Mouse (Mus musculus): ENCODE data around the gene Tfam. TPM values are rescaled to one million over a fixed set of nuclear protein-coding genes. Genes with fewer than 3 reads are reported as not detected.
A peak's percentile ranks its signal among the peaks of the same experiment; 100 is the strongest.

Tfam gene
- 10 to 100 TPM; 62.7 TPM for total RNA-seq (2021)

DNA sequence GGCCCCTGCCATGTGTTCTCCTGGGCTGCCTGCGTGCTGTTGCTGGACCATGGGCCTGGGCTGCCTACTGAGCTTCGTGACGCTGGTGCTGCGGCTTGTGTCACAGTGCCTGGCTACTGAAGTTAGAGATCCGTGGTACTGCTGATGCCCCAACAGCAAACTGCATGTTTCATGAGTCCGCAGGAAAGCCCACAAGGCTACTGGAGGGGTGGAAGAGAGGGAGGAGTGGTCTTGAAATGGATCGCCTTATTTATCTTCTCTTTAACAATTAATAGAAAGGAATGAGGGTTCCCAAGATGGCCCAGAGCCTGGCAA is at the start of gene Tfam:
Gene Tfam (minus strand): TSS at position 41 of the 315 bp plus-strand sequence.
- intact Hi-C loops (cut with DNase I): no loop called here
- DNase-seq (ENCODE audit: low spot score): no peak

DNA sequence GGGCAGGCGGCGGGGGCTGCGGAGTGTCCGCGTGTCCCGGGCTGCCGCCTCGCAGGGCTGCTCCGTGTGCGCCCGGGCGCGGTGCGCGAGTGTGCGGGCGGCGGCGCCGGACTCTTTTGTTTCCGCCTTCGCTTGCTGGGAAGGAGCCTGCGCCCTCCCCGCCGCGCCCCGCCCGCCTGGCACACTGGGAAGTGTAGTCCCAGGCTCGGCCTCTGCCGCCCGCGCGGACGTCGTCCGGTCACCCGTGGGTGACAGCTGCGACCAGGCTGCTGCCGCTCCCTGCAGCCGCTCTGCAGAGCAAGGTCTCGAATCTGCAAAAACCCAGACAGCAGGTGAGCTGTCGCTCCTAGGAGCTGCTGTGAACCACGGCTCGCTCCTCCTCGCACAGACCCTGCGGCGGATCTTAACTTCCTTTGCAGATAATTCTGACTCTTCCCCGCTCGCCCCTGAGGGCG is 47.1 kb upstream of the Tfam start, which contains the start of gene Ube2d1:
Gene Ube2d1 (minus strand): TSS at position 137 of the 455 bp plus-strand sequence.
- intact Hi-C loops (cut with DNase I): loop anchor here (2.0 kb wide), 1 partner anchor 48 kb away; no protein-coding TSS in a partner anchor
- DNase-seq (ENCODE audit: low spot score): peak; percentile 76

DNA sequence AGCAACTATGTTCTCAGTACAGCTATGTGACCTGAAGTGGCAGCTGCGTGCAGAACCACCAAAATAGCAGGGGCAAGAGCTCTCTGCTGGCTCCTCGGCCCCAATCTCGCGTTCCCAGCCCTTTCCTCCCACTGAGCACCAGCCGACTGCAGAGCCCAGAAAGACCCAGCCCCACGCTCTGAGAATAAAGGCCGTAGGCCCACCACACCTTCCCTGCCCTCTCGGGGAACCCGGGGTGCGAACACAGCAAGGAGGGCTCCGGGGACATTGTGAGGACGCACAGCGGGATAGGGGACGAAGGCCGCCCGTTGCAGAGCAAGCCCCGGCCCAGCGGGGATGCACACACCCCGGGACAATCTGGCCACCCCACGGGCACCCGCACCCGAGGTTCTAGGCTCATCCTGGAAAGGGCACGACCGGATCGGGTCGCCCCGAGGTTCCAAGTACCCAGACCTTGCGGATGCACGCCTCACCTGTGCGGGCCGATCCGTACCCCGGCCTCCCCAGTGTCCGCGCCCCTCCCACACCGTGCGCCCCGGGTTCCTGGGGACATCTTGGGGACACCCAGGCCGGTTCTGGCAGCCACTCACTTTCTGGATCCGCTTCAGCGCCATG is 46.5 kb upstream of the Tfam start:
- intact Hi-C loops (cut with DNase I): loop anchor here (2.0 kb wide), 1 partner anchor 48 kb away; no protein-coding TSS in a partner anchor
- DNase-seq (ENCODE audit: low spot score): no peak

DNA sequence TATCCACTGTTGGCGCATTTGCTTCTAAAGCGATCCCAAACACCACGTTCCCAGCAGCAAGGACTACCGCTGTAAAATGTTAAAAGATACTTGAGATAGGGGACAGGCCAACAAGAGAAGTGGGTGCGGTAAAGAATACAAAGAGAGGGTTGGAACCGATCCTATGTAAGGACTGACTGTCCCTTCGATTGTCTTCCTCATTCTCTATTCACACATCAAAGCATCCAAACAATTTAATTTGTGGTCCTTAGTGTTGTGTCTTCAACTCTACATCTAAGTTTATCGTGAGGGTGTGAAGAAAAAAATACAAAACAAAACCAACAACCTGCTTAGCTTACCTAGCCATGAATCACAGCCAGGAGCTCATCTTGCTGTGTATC is 46.0 kb upstream of the Tfam start:
- no peak for DNase-seq (ENCODE audit: low spot score)
- intact Hi-C loops (cut with DNase I): loop anchor here (2.0 kb wide), 1 partner anchor 47 kb away; no protein-coding TSS in a partner anchor

DNA sequence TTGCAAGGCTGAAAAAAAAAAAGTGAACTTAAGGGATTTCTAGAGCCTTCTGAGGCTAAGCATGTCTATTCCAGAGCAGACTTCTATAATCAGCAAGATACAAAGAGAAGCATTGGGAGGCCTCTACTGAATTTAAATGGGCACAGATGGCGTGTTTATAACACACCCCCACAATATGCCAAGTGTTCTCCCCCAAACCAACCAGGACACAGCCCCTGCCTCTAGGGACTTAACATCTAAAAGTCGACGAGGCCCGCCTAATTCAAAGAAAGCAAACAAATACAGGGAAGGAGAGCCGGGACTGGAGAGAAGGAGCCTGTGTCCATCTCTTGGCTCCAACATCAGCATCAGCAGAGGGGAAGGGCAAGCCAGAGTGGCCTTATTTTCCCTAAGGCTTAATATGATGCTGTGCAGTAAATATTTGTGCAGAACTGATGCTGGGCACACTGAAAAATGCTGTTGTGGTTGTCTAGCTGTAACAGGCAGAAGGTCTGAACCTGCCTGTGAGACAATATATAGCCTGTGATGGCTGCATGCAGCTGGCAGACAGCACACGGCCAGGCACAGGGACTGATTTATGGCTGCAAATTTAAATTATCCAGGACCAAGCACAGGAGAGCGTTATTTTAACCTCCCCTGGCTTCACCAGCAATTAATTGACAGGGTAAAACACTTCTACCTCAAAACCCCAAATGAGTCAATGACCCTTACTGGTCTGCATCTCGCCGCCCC is 35.1 kb upstream of the Tfam start:
- intact Hi-C loops (cut with DNase I): no loop called here
- DNase-seq (ENCODE audit: low spot score): no peak

DNA sequence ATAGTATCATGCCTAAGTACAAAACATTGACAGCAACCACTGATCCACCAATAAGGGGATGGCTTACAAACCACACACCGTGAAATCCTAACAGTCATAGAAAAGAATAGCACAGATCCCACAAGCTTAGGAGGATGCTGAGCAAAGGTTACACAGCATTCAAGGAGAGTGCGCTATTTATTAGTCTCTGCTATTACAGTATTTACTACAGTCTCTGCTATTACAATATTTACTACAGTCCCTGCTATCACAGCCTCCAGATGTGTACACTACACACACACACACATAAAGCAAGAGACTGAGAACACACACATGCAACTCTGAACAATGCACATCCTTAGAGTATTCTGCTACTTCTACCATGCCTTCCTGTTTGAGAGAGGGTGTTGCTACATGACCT is 29.9 kb upstream of the Tfam start:
- no peak for DNase-seq (ENCODE audit: low spot score)
- intact Hi-C loops (cut with DNase I): no loop called here

DNA sequence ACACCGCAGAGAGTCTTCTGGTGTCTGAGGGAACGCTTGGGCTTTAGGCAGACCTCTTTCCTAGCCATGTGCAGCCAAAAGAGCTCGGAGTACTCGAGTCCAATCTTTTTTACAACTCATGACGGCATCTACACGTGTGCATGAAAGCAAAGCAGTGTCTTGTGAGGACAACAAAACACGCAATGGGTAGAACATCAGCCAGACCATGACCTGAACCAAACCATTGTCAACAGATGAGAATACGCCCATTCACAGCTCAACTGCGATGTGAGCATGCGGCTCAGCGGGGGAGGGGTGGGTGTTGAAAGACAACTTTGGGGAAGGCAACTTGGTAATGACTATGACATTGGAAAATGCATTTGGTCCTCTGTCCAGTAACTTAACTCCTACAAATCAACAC is 29.4 kb upstream of the Tfam start:
- no peak for DNase-seq (ENCODE audit: low spot score)
- intact Hi-C loops (cut with DNase I): no loop called here

DNA sequence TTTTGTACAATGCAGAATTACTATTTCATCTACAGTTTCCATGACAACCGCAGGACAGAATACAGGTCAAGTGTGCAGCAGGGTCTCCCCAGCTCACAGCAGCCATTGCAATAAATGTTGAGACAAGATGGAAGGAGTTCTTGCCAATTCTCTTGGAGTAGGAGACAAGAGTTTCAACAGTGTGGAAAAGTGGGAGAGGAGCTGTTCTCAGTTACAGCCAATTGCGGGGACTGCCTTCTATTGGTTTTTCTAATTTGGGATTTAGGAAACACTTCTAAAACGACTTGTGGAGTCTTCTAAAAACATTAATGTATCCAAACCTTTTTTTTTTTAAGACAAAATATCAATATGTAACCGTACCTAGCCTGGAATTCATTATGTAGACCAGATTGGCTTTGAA is 27.0 kb upstream of the Tfam start:
- intact Hi-C loops (cut with DNase I): no loop called here

DNA sequence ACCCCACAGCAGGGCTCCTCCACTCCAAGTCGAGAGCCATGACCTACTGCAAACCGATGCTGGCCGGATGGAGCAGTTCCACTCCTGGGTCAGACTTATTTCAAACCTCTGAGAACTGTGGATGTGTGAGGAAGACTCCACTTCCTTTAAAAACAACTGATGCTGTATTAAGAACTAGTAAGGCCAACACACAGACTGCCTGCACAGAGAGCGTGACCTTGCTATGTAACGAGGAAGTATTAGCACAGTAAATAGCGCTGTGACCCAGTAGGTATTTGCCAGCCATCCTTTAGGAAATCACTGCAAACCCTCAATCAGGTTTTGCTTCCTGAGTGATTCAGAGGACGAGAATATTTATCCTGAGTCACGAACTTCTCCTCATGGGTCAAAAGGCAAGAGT is 23.6 kb upstream of the Tfam start:
- intact Hi-C loops (cut with DNase I): no loop called here

More for the DNA sequence above, 27.0 kb upstream of the Tfam start:
- DNase-seq (ENCODE audit: low spot score): no peak

DNA sequence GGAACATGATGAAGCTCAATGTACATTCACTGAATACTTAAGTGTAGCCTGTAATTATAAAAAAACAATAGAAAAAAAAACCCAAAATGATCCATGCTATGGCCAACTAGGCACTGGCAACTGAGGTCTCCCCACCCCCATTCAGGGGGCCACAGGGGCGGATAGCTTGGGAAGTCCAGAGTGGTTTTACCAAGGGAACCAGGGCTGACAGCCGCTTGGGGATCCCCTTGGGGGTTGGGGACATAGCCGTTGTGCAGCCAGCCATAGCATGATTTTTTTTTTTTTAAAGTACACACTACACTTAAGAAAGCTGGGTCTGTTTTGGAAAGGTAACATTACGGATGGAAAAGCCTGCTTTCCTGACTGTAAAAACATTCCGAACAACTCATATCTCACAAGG is 20.9 kb upstream of the Tfam start:
- intact Hi-C loops (cut with DNase I): no loop called here
- DNase-seq (ENCODE audit: low spot score): no peak

More for the DNA sequence above, 23.6 kb upstream of the Tfam start:
- no peak for DNase-seq (ENCODE audit: low spot score)

DNA sequence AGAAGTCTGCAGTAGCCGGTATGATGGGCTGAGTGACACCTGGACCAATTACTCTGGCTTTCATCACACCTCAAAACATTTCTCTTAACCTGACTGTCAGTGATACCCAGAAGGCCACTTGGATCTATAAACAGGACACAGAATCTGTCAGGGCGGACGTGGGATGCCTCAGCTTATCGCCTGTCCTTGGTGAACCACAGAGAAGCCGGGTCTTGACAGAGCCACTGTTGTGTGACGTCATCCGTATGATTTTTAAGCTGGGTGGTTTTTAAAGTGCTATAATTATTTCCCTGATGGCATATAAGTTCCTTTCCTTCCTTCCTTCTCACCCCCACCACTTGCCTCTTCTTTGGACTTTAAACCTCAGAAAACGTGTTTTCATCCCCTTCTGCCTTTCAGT is 20.4 kb upstream of the Tfam start:
- no peak for DNase-seq (ENCODE audit: low spot score)
- intact Hi-C loops (cut with DNase I): no loop called here

DNA sequence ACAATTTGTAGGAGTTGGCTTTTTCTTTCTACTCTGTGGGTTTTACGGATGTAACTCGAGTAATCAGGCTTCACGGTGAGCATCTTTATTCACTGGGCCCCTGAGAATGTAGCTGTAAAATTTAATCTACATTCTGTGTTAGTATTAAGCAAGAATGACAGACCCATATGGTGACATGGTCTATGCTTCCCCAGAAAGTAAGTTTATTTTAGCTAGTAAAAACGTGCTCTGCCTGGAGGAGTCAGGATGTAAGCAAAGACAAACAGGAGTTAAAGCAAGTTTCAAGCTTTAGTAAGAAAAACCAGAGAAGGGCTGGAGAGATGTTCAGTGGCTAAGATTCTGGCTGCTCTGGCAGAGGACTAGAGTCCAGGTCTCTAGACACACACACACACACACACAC is 15.1 kb upstream of the Tfam start:
- intact Hi-C loops (cut with DNase I): no loop called here

DNA sequence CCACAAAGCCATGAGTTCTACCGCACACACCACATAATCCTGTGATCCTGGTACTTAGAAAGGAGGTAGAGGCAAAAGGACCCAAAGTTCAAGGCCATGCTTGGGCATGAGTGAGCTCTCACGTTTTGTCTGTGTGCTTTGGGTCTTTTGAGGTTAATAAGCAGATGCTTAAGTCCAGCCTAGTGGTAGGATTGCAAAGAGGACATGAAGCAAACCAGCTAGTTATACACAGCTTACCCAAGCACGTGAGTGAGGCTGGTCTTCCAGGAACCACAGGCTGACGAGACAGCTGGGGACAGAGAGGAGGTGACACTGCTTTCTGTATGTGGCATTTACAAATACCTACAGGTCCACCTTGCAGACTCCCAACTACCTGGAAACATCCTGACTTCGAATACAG is 14.3 kb upstream of the Tfam start:
- DNase-seq (ENCODE audit: low spot score): no peak
- intact Hi-C loops (cut with DNase I): no loop called here

More for the DNA sequence above, 15.1 kb upstream of the Tfam start:
- DNase-seq (ENCODE audit: low spot score): no peak

DNA sequence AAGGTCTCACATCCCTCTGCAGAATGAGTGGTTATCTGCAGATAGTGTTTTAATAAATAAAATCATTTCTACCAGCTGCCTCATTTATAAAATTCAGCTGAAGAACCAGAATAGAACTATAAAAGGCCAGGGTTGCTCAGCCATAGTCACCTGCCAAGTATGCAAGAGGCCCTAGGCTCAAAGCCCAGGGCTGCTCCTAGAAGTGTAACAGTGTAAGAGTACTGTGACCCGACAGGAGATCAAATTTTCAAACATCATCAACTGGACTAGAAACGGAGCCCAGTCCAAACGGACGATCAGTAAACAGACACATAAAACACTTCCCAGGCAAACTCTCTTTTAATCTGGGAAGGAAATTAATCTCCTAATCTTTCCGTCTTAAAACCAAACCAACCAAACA is 13.8 kb upstream of the Tfam start:
- DNase-seq (ENCODE audit: low spot score): no peak
- intact Hi-C loops (cut with DNase I): no loop called here

DNA sequence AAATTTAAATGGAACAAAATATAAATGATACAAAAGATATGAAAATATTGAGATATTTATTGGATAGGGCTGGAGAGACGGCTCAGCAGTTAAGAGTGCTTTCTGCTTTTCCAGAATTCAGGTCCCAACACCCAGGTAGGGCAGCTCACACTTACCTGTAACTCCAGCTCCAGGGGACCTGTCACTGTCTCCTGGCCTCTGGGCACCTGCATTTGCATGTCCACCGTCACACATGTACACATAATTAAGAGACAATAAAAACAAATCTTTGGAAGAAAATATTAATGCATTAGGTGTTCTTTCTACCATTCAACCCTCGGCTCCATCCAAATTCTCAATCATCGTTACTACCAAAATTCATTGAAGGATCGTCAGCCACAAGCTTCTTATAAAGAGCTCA is 13.2 kb upstream of the Tfam start:
- intact Hi-C loops (cut with DNase I): no loop called here
- DNase-seq (ENCODE audit: low spot score): no peak

DNA sequence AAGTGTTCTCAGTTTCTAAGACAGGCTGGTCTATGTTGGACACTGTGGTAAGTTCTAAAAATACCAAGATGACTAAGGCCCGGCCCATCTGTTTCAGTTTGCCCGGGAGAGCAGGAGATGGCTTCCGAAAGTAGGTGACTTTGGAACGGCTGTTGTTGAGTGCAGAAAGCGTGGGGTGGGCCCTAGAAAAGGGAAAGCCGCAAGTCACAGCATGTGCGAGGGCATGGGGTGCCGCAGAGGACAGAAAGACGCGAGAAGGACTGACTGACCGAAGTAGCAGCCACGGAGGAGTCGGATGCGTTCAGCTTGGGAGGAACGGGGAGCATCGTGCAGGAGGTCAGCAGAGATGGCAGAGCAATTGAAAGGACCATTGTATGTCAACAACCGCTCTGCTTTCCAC is 12.4 kb upstream of the Tfam start:
- no peak for DNase-seq (ENCODE audit: low spot score)
- intact Hi-C loops (cut with DNase I): no loop called here

DNA sequence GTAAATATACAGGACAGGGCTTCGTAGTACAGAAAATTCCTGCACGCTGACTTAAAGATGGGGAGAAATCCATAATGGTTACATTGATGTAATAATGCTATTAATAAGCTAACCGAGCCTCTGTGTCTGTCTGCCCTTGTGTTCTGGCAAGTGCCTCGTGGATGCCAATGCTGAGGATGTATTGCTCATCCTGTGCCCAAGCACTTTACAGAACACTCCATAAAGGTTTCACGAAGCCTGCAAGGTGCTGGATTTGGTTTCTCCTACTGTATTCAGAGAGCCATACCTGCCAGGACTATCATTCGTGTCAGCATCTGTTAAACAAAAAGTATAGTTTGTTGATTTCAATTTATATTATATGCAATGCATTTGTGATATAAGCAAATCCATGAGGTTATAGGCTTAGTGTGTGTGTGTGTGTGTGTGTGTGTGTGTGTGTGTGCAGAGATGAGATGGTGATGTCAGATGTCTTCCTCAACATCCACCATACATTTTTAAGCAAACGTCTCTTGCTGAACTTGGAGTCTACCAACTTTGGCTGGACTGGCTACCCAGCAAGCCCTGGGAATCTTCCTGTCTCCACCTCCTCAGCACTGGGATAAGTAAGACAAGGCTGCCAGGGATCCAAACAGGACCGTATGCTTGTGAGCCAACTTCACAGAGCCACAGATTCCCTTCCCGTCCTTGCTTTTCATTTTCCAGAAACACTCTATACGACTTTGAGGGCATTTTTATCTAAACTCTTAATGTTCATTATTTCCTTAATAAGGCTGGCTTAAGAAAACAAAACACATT is 11.2 kb upstream of the Tfam start:
- DNase-seq (ENCODE audit: low spot score): no peak
- intact Hi-C loops (cut with DNase I): no loop called here

DNA sequence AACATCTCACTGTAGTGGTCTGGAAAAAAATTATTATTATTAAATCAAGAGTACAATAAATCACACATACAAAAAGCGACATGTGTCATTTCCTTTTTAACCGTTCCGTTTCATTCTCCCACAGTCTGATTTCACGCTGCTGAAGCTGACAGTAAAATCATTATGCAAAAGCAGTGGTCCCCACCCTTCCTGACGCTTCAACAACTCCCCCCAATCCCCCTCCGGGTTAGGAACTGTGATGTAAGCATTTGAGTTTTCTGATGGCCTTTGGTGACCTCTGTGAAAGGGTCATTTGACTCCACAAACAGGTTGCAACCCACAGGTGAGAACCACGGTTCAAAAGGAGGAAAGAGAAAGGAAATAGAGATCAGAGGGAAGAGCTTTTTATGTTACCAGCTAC is 8.9 kb upstream of the Tfam start:
- intact Hi-C loops (cut with DNase I): no loop called here
- DNase-seq (ENCODE audit: low spot score): no peak

DNA sequence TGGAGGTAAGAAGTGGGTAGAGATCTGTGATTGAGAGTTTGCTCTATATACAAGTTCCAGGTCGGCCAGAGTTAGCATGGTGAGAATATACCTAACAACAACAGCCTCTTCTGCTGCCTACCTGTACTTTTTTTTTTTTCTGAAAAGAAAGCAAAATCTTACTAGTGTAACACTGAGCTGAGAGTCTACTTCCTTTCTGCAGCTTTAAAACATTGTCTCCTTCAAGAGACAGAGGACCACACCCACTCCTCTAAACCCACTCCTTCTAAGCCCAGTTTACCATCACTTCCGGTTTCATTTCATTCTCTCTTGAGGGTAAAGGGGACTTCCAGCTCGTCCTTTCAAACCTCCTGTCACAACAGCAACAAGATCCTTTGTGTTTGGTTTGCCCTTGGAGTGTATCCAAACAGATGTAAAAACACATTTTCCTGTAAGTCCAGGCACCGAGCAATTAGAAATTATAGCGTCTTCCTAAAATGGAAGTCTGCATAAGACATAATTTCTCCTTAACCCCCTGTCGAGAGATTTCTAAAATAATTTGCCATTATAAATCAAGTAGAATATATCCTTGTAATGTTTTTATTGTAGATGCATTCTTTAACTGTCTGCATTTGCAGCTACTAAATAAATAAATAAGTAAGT is 1.5 kb upstream of the Tfam start:
- intact Hi-C loops (cut with DNase I): no loop called here
- no peak for DNase-seq (ENCODE audit: low spot score)

DNA sequence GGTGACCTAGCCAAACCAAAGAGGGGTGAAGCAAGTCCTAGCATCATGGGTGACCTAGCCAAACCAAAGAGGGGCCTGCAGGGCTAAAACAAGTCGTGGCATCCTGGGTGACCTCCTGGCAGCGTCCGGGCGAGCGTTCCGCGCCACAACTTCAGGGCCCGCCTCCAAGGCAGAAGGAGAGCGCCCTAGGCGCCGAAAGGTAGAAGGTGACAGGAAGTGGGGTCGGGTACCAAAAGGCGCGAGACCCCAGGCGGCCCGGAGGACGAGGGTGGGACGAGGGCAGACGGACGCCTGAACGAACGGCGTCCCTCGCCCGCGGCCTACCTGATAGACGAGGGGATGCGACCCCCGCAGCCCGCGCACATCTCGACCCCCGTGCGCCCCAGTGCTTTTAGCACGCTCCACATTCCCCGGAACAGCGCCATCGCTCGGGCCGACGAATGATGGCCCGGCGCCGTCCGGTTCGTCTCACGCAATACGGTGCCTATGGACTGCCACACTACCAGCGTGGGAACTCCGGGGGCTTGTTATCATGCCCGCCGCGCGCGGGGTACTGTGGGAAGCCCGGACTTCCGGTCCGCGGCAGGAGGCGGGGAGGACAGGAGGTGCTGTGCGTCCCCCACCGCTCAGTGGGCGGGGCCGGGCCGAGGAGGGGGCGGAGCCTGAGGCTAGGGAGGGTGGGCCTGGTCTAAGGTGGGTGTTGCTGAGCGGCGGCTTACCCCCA is 402 bp downstream of the Tfam start:
- intact Hi-C loops (cut with DNase I): loop anchor here (2.0 kb wide), 1 partner anchor 47 kb away; the partner anchor contains the start of gene Ube2d1
- peak; percentile 92 for DNase-seq (ENCODE audit: low spot score)
